Mouse (Mus musculus): ENCODE measurements around the gene Dock9.

- no peak for TF ChIP-seq POLR2A (IDR thresholded peaks at IDR 0.05; ENCODE audit: insufficient read length, low read depth)
- TF ChIP-seq TCF3 (IDR thresholded peaks at IDR 0.05; ENCODE audit: insufficient read length, low read depth) = no peak
- no peak for TF ChIP-seq CEBPB (IDR thresholded peaks at IDR 0.05; ENCODE audit: insufficient read depth, poor library complexity, severe bottlenecking)
- TF ChIP-seq TCF12 (IDR thresholded peaks at IDR 0.05; ENCODE audit: insufficient read depth, poor library complexity, severe bottlenecking) = no peak
- TF ChIP-seq USF1 (IDR thresholded peaks at IDR 0.05; ENCODE audit: low read depth) = no peak
Observed at GRCm38 (mm10) chr14:121806316-121806715, 8.7 kb upstream of the Dock9 start.

Data from myocyte (in vitro differentiated cells).